25 mouse cellular contexts compared by ENCODE assay signal in the genomic region with DNA sequence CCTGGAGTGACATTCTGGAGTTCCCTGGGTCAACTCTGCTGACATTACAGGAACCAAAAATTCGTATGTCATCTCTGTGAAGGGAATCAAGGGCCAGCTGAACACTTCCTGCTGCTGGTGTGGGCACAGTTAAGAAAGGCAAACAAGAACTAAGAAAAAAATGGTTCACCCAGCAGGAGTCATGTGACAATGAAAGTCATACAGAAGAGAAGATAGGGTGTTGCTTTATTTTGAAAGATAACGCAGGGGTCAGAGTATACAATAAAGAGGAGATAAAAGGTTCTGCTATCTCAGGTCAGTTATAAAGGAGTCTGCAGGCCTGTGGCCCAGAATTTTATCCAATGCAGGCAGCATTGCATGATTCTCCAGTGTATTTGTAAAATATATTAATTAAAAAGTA. TPM values are rescaled to one million over a fixed set of nuclear protein-coding genes. Genes with fewer than 3 reads are reported as not detected.
DNase-seq lines count a peak whose midpoint lies in the region; ATAC-seq and TF ChIP-seq lines count a peak whose summit lies in the region.
"Had no signal": no experiment of that assay in that cellular context is flagged by ENCODE, and none has a peak within 500 bp of the region (broad histone marks: within the 10 kb centered on the region; RNA-seq: fewer than 3 reads in every experiment).

No protein-coding gene starts in this region.

- no peaks in the 10 kb centered on the region for H3K9me3 ChIP-seq in liver, embryonic 11.5 days (ENCODE audit: control insufficient read depth, low read length)
- H3K9me3 ChIP-seq in liver, embryonic 14.5 days (ENCODE audit: control insufficient read depth, low read length) = no peaks in the 10 kb centered on the region
- H3K9me3 ChIP-seq: embryonic facial prominence, embryonic 15.5 days; limb, embryonic 13.5 days; midbrain, embryonic 10.5 days; neural tube, embryonic 13.5 days had no signal

- intact Hi-C loops in heart, postnatal 36 days (cut with DNase I) = no loop called here

- 0 out of 2 replicates have a peak, but pooled peaks cover 7% of the 10 kb centered on the region for H3K4me1 ChIP-seq in liver, embryonic 11.5 days (replicated peaks; ENCODE audit: control insufficient read depth, insufficient read depth, low read length)
- H3K4me1 ChIP-seq in liver, embryonic 14.5 days (replicated peaks; ENCODE audit: control insufficient read depth in 2 of 2, insufficient read depth in 2 of 2, low read length in 1 of 2) = peaks cover 6 to 8% of the 10 kb centered on the region in 2 experiments
- H3K4me1 ChIP-seq in small intestine, adult 2 months (ENCODE audit: control insufficient read depth, insufficient read depth, insufficient read length, low read length) = peaks cover 22% of the 10 kb centered on the region
- H3K4me1 ChIP-seq: embryonic facial prominence, embryonic 15.5 days; midbrain, embryonic 10.5 days; neural tube, embryonic 13.5 days had no signal

- no peaks in the 10 kb centered on the region for H3K27me3 ChIP-seq in liver, embryonic 11.5 days (replicated peaks; ENCODE audit: control insufficient read depth, insufficient read depth, low read length)
- no peaks in the 10 kb centered on the region for H3K27me3 ChIP-seq in liver, embryonic 14.5 days (ENCODE audit: control insufficient read depth, insufficient read depth, low read length)
- no peaks in the 10 kb centered on the region for H3K27me3 ChIP-seq in small intestine, adult 2 months (ENCODE audit: control insufficient read depth, insufficient read depth, low read length)
- H3K27me3 ChIP-seq: embryonic facial prominence, embryonic 15.5 days; limb, embryonic 13.5 days; neural tube, embryonic 13.5 days had no signal

- no peaks in the 10 kb centered on the region for H3K36me3 ChIP-seq in liver, embryonic 11.5 days (ENCODE audit: control insufficient read depth, insufficient read depth, low read length)
- no peaks in the 10 kb centered on the region for H3K36me3 ChIP-seq in liver, embryonic 14.5 days (replicated peaks; ENCODE audit: control insufficient read depth, insufficient read depth, low read depth)
- no peaks in the 10 kb centered on the region for H3K36me3 ChIP-seq in small intestine, adult 2 months (ENCODE audit: control insufficient read depth, insufficient read depth, low read length)
- H3K36me3 ChIP-seq: embryonic facial prominence, embryonic 15.5 days; limb, embryonic 13.5 days; midbrain, embryonic 10.5 days; neural tube, embryonic 13.5 days had no signal

- no peak overlapping the region for H3K9ac ChIP-seq in liver, embryonic 11.5 days (ENCODE audit: low read depth, low read length)
- H3K9ac ChIP-seq in liver, embryonic 14.5 days (replicated peaks) = no peak overlapping the region
- H3K9ac ChIP-seq: embryonic facial prominence, embryonic 15.5 days; limb, embryonic 13.5 days; lung, embryonic 14.5 days; neural tube, embryonic 13.5 days had no signal

- TF ChIP-seq POLR2A in small intestine, adult 2 months (IDR thresholded peaks at IDR 0.05; ENCODE audit: low read depth, low read length) = no peak

- TF ChIP-seq EP300 in liver, embryonic 14.5 days (IDR thresholded peaks at IDR 0.05; ENCODE audit: low read depth) = no peak

- TF ChIP-seq CTCF in liver, embryonic 14.5 days (IDR thresholded peaks at IDR 0.05; ENCODE audit: low read depth) = no peak
- no peak for TF ChIP-seq CTCF in small intestine, adult 2 months (IDR thresholded peaks at IDR 0.05; ENCODE audit: extremely low read depth, insufficient read length, insufficient replicate concordance, low read depth, low read length)

- DNase-seq in liver, embryonic 11.5 days (ENCODE audit: low spot score) = no peak
- DNase-seq in liver = no peak
- DNase-seq in liver, embryonic 14.5 days (ENCODE audit: low read depth in 3 of 3, low spot score in 3 of 3) = no peak
- DNase-seq in yolk sac, embryonic 10.5 days (ENCODE audit: low spot score) = no peak
- DNase-seq in right cerebral cortex, adult 2 months (ENCODE audit: low spot score in 2 of 2) = no peak
- no peak for DNase-seq in heart, postnatal 36 days
- DNase-seq: adrenal gland, postnatal 25 days; cerebellum, adult 9-10 months; gastrocnemius, postnatal 10 days; kidney, adult 9 months; kidney, postnatal 25 days; lung, embryonic 14.5 days; lung, postnatal 36 days; retina, postnatal 1 day; thymus, postnatal 14 days had no signal

- peak; percentile 71 for ATAC-seq in liver, embryonic 11.5 days (replicated peaks; ENCODE audit: low FRiP score)
- ATAC-seq in liver, embryonic 14.5 days (ENCODE audit: insufficient read depth) = peak; percentile 69
- ATAC-seq: forebrain, embryonic 16.5 days; midbrain, embryonic 16.5 days had no signal

- peak overlapping the region; percentile 8; the same call in 1 of the 2 replicates for H3K27ac ChIP-seq in liver, embryonic 11.5 days (ENCODE audit: low read depth, low read length)
- no peak overlapping the region for H3K27ac ChIP-seq in liver, embryonic 14.5 days
- peak overlapping the region; percentile 45 for H3K27ac ChIP-seq in small intestine, adult 2 months (ENCODE audit: insufficient read depth, low read depth, low read length)
- H3K27ac ChIP-seq: embryonic facial prominence, embryonic 15.5 days; layer of hippocampus, adult 2 months; limb, embryonic 13.5 days; midbrain, embryonic 10.5 days; neural tube, embryonic 13.5 days had no signal

- no peak overlapping the region for H3K4me3 ChIP-seq in liver, embryonic 11.5 days (ENCODE audit: low read depth, low read length)
- H3K4me3 ChIP-seq in liver, embryonic 14.5 days (ENCODE audit: insufficient read depth in 1 of 2, low read depth in 2 of 2, low read length in 2 of 2) = no peak overlapping the region
- no peak overlapping the region for H3K4me3 ChIP-seq in small intestine, adult 2 months (ENCODE audit: low read depth, low read length)
- H3K4me3 ChIP-seq: embryonic facial prominence, embryonic 15.5 days; layer of hippocampus, adult 2 months; limb, embryonic 13.5 days; midbrain, embryonic 10.5 days; myocyte; neural tube, embryonic 13.5 days had no signal

- H3K4me2 ChIP-seq in liver, embryonic 11.5 days = no peak overlapping the region; the same call in 1 of the 2 replicates
- H3K4me2 ChIP-seq in liver, embryonic 14.5 days (ENCODE audit: low read depth) = no peak overlapping the region
- H3K4me2 ChIP-seq: embryonic facial prominence, embryonic 15.5 days; heart, embryonic 11.5 days; limb, embryonic 13.5 days; lung, embryonic 14.5 days; neural tube, embryonic 13.5 days had no signal

- WGBS in liver, embryonic 11.5 days = 35% methylated on average over 2 of the region's 2 CpGs
- 10% methylated on average over 2 of the region's 2 CpGs for whole genome bisulfite sequencing in liver, embryonic 14.5 days (ENCODE audit: insufficient replicate concordance)
- WGBS in small intestine, adult 2 months = 16% methylated on average over 2 of the region's 2 CpGs

RNA-seq across cellular contexts. Expression of a gene that starts 16.9 kb away (rescaled TPM):
- 22.1 and 22.2 TPM in 2 replicates for polyA plus RNA-seq in liver, embryonic 11.5 days (2014; fragmentation: Nextera tagmentation; extraction: Ambion mirVana)
- 5.2 and 7.5 TPM in 2 replicates for polyA plus RNA-seq in liver, embryonic 14.5 days (2012; rRNA removed)
- polyA plus RNA-seq in liver, embryonic 14.5 days (2014; fragmentation: Nextera tagmentation; extraction: Ambion mirVana) = 9.9 and 11.1 TPM in 2 replicates
- polyA plus RNA-seq in small intestine, adult 2 months (2012; rRNA removed) = 12.7 and 25.7 TPM in 2 replicates
- total RNA-seq in heart, postnatal 36 days (2021) = 10 to 100 TPM; 55.4 to 56.6 TPM
